Mouse (Mus musculus): ENCODE data around the gene Anks6. TPM values are rescaled to one million over a fixed set of nuclear protein-coding genes. Genes with fewer than 3 reads are reported as not detected.

The Anks6 gene
- 4.1 and 4.2 TPM in 2 replicates for polyA plus RNA-seq (2014; fragmentation: Nextera tagmentation; extraction: Ambion mirVana)

GRCm38 (mm10) chr4:47056791-47057509 is at the start of gene Anks6:
TSS of gene Anks6 (minus strand) at chr4:47057427.
- peak within 1 kb of the TSS; percentile 80 for H3K9ac ChIP-seq (ENCODE audit: low read length)
- no peaks in the 10 kb centered on the region; the same call in 1 of the 2 replicates for H3K4me1 ChIP-seq (ENCODE audit: control insufficient read depth, insufficient read depth, low read length)
- DNase-seq (ENCODE audit: low spot score) (peak; percentile 84), ATAC-seq (ENCODE audit: insufficient read depth, low FRiP score, low TSS enrichment) (peak; percentile 85)
- under 1% methylated on average over 70 of the region's 86 CpGs for whole genome bisulfite sequencing
- H3K36me3 ChIP-seq (ENCODE audit: control insufficient read depth, insufficient read depth, low read length), result no peaks in the 10 kb centered on the region
- H3K4me2 ChIP-seq (ENCODE audit: low read depth), result peak within 1 kb of the TSS; percentile 81
- H3K9me3 ChIP-seq (ENCODE audit: control insufficient read depth, low read length), result no peaks in the 10 kb centered on the region
- H3K27ac ChIP-seq (ENCODE audit: low read depth, low read length), result 0 out of 2 replicates have a peak within 1 kb of the TSS, but pooled peaks have one; percentile 17
- no peaks in the 10 kb centered on the region for H3K27me3 ChIP-seq (ENCODE audit: control insufficient read depth, insufficient read depth, low read length)
- H3K4me3 ChIP-seq (ENCODE audit: low read depth, low read length), result peak within 1 kb of the TSS; percentile 74

- no peaks in the 10 kb centered on the region for H3K9me3 ChIP-seq (ENCODE audit: control insufficient read depth, low read length)
- H3K27ac ChIP-seq (ENCODE audit: low read depth, low read length), result no peak overlapping the region
- H3K9ac ChIP-seq (ENCODE audit: low read length), result no peak overlapping the region
- H3K4me1 ChIP-seq (ENCODE audit: control insufficient read depth, insufficient read depth, low read length), result no peaks in the 10 kb centered on the region
- H3K36me3 ChIP-seq (ENCODE audit: control insufficient read depth, insufficient read depth, low read length), result no peaks in the 10 kb centered on the region
- ATAC-seq (ENCODE audit: insufficient read depth, low FRiP score, low TSS enrichment), result no peak
- H3K4me3 ChIP-seq (ENCODE audit: low read depth, low read length), result no peak overlapping the region
- DNase-seq (ENCODE audit: low spot score), result no peak
- 94% methylated on average over 10 of the region's 10 CpGs for WGBS
- H3K27me3 ChIP-seq (ENCODE audit: control insufficient read depth, insufficient read depth, low read length), result no peaks in the 10 kb centered on the region
- no peak overlapping the region for H3K4me2 ChIP-seq (ENCODE audit: low read depth)
Observed at GRCm38 (mm10) chr4:47103561-47103960, 46.3 kb upstream of the Anks6 start.

- peaks cover 7% of the 10 kb centered on the region; the same call in 1 of the 2 replicates for H3K4me1 ChIP-seq (ENCODE audit: control insufficient read depth, insufficient read depth, low read length)
- H3K4me3 ChIP-seq (ENCODE audit: low read depth, low read length), result no peak overlapping the region
- ATAC-seq (ENCODE audit: insufficient read depth, low FRiP score, low TSS enrichment) (no peak), DNase-seq (ENCODE audit: low spot score) (peak; percentile 31)
- peaks cover 16% of the 10 kb centered on the region for H3K27me3 ChIP-seq (ENCODE audit: control insufficient read depth, insufficient read depth, low read length)
- H3K27ac ChIP-seq (ENCODE audit: low read depth, low read length), result no peak overlapping the region
- no peaks in the 10 kb centered on the region for H3K36me3 ChIP-seq (ENCODE audit: control insufficient read depth, insufficient read depth, low read length)
- WGBS, result 18% methylated on average over 6 of the region's 6 CpGs
- no peak overlapping the region for H3K9ac ChIP-seq (ENCODE audit: low read length)
- H3K4me2 ChIP-seq (ENCODE audit: low read depth), result no peak overlapping the region
- H3K9me3 ChIP-seq (ENCODE audit: control insufficient read depth, low read length), result no peaks in the 10 kb centered on the region
Observed at GRCm38 (mm10) chr4:47093647-47094046, 36.4 kb upstream of the Anks6 start.

DNA sequence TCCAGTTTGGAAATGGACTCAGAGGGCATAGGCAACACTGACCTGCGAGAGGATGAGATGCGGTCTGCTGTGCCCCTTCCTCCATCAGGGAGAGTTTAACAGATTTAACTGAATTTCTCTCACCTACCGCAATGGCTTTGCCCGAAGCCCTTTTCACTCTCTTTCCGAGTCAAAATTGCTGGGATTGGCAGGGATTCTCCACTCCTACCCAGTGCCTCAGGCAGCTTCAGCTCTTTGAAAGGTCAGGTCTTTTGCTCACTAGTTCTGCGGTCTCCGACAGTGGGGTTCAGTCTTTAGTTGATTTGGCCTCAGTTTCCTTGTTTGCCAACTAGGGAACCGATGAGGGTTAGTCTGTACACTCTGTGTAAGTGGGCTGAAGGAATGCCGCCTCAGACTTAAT is 35.9 kb upstream of the Anks6 start:
- Histone ChIP-seq H3K9ac (ENCODE audit: low read length) (no peak overlapping the region), H3K27ac (ENCODE audit: low read depth, low read length) (no peak overlapping the region), H3K4me1 (ENCODE audit: control insufficient read depth, insufficient read depth, low read length) (peaks cover 7% of the 10 kb centered on the region; the same call in 1 of the 2 replicates), H3K36me3 (ENCODE audit: control insufficient read depth, insufficient read depth, low read length) (no peaks in the 10 kb centered on the region), H3K27me3 (ENCODE audit: control insufficient read depth, insufficient read depth, low read length) (peaks cover 16% of the 10 kb centered on the region), H3K4me3 (ENCODE audit: low read depth, low read length) (no peak overlapping the region), H3K4me2 (ENCODE audit: low read depth) (no peak overlapping the region; the same call in 1 of the 2 replicates), H3K9me3 (ENCODE audit: control insufficient read depth, low read length) (no peaks in the 10 kb centered on the region)
- ATAC-seq (ENCODE audit: insufficient read depth, low FRiP score, low TSS enrichment) (no peak), DNase-seq (ENCODE audit: low spot score) (peak; percentile 23)
- 27% methylated on average over 9 of the region's 9 CpGs for WGBS

DNA sequence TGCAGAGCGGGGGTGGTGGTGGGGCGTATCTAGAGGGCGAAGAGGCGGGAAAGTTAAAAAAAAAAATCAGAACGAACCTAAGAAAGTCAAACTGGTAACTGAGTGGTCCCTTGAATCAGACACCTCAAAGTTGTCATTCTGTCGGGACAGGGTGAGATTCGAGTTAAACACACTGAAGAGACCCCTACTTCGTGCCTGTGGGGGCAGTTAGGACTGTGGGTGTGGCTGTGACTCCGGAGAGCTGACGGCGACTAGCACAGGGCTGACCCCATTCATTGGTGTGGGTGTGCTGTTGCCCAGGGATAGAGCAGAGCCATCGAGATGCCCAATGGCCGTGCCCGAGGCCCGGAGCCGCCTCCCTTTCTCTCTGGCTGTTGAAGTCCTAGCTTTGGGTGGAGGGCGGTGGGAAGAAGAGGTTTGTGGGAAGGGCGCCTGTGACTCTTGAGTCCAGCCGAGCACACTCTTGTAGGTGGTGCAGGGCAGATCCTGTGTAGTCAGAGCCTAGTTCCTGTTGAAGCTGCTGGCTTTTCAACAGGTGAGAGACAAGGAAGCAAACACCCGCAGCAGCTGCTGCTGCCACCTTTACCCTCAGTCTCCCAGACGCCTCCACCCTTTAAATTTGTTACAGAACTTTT is 35.3 kb upstream of the Anks6 start:
- ATAC-seq (ENCODE audit: insufficient read depth, low FRiP score, low TSS enrichment) (peak; percentile 41; the same call in 1 of the 2 replicates), DNase-seq (ENCODE audit: low spot score) (peak; percentile 42)
- Histone ChIP-seq H3K4me1 (ENCODE audit: control insufficient read depth, insufficient read depth, low read length) (peaks cover 7% of the 10 kb centered on the region; the same call in 1 of the 2 replicates), H3K4me2 (ENCODE audit: low read depth) (peak overlapping the region; percentile 100), H3K9me3 (ENCODE audit: control insufficient read depth, low read length) (no peaks in the 10 kb centered on the region), H3K27me3 (ENCODE audit: control insufficient read depth, insufficient read depth, low read length) (peaks cover 16% of the 10 kb centered on the region), H3K27ac (ENCODE audit: low read depth, low read length) (no peak overlapping the region), H3K9ac (ENCODE audit: low read length) (peak overlapping the region; percentile 62), H3K4me3 (ENCODE audit: low read depth, low read length) (peak overlapping the region; percentile 67), H3K36me3 (ENCODE audit: control insufficient read depth, insufficient read depth, low read length) (no peaks in the 10 kb centered on the region)
- 1% methylated on average over 21 of the region's 21 CpGs for WGBS

- Histone ChIP-seq H3K9ac (ENCODE audit: low read length) (peak within 1 kb of the TSS; percentile 62), H3K27me3 (ENCODE audit: control insufficient read depth, insufficient read depth, low read length) (peaks cover 16% of the 10 kb centered on the region), H3K27ac (ENCODE audit: low read depth, low read length) (no peak within 1 kb of the TSS), H3K36me3 (ENCODE audit: control insufficient read depth, insufficient read depth, low read length) (no peaks in the 10 kb centered on the region), H3K4me3 (ENCODE audit: low read depth, low read length) (peak within 1 kb of the TSS; percentile 67), H3K4me1 (ENCODE audit: control insufficient read depth, insufficient read depth, low read length) (peaks cover 7% of the 10 kb centered on the region; the same call in 1 of the 2 replicates), H3K9me3 (ENCODE audit: control insufficient read depth, low read length) (no peaks in the 10 kb centered on the region), H3K4me2 (ENCODE audit: low read depth) (peak within 1 kb of the TSS; percentile 100)
- WGBS, result 2% methylated on average over 58 of the region's 74 CpGs
- ATAC-seq (ENCODE audit: insufficient read depth, low FRiP score, low TSS enrichment), result peak; percentile 48
- DNase-seq (ENCODE audit: low spot score), result peak; percentile 61
Observed at GRCm38 (mm10) chr4:47091493-47092386, 34.5 kb upstream of the Anks6 start, which contains the start of gene Galnt12. TSS of gene Galnt12 (plus strand) at chr4:47091909.

DNA sequence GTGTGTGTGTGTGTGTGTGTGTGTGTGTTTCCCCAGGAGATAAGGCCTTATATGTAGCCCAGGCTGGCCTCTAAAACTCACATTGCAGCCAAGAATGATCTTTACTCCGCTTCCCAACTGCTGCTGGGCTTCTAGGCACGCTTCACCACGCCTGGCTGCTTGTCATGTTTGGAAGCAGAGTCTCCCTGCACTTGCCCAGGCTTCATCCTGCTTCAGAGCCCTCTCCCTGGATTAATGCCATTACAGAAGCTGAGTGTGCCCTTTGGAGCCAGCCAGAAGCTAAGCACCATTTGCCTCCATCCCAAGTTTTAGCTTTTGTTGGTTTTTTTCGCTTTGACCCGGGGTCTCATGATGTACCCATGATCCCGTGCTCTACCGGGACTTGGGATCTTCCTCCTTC is 31.4 kb upstream of the Anks6 start:
- no peak overlapping the region for H3K4me3 ChIP-seq (ENCODE audit: low read depth, low read length)
- H3K36me3 ChIP-seq (ENCODE audit: control insufficient read depth, insufficient read depth, low read length), result no peaks in the 10 kb centered on the region
- peaks cover 16% of the 10 kb centered on the region for H3K27me3 ChIP-seq (ENCODE audit: control insufficient read depth, insufficient read depth, low read length)
- H3K9ac ChIP-seq (ENCODE audit: low read length), result no peak overlapping the region
- peaks cover 5% of the 10 kb centered on the region; the same call in 1 of the 2 replicates for H3K4me1 ChIP-seq (ENCODE audit: control insufficient read depth, insufficient read depth, low read length)
- H3K4me2 ChIP-seq (ENCODE audit: low read depth), result no peak overlapping the region
- no peaks in the 10 kb centered on the region for H3K9me3 ChIP-seq (ENCODE audit: control insufficient read depth, low read length)
- no peak overlapping the region for H3K27ac ChIP-seq (ENCODE audit: low read depth, low read length)
- WGBS, result 87% methylated on average over 7 of the region's 7 CpGs
- no peak for DNase-seq (ENCODE audit: low spot score)
- no peak for ATAC-seq (ENCODE audit: insufficient read depth, low FRiP score, low TSS enrichment)

DNA sequence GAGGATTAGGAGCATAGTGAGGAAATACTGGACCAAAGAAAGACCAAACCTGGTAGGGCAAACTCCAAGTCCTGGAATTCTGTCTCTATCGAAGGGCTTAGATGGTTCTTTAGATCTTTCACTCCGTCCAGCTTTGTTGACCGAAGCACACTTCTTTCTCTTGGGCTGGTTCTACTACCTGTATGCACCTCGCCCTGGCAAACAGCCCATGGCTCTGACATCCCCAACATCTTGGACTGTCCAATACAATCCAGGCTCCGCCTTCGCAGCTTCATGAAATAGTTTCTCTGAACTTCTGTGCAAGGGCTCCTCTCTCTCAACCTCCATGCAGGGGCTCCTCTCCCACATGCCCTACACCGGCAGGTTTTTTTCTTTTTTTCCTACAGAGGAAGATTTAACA is 26.6 kb upstream of the Anks6 start:
- H3K9ac ChIP-seq (ENCODE audit: low read length), result no peak overlapping the region
- H3K27me3 ChIP-seq (ENCODE audit: control insufficient read depth, insufficient read depth, low read length), result no peaks in the 10 kb centered on the region
- no peak overlapping the region for H3K4me2 ChIP-seq (ENCODE audit: low read depth)
- ATAC-seq (ENCODE audit: insufficient read depth, low FRiP score, low TSS enrichment), result no peak
- no peak for DNase-seq (ENCODE audit: low spot score)
- WGBS, result 85% methylated on average over 7 of the region's 7 CpGs
- no peaks in the 10 kb centered on the region for H3K9me3 ChIP-seq (ENCODE audit: control insufficient read depth, low read length)
- no peak overlapping the region for H3K4me3 ChIP-seq (ENCODE audit: low read depth, low read length)
- H3K4me1 ChIP-seq (ENCODE audit: control insufficient read depth, insufficient read depth, low read length), result no peaks in the 10 kb centered on the region
- no peaks in the 10 kb centered on the region for H3K36me3 ChIP-seq (ENCODE audit: control insufficient read depth, insufficient read depth, low read length)
- no peak overlapping the region for H3K27ac ChIP-seq (ENCODE audit: low read depth, low read length)

Measured in neural tube, embryonic 11.5 days (tissue).